Mouse (Mus musculus): ENCODE data around the gene Gen1. TPM values are rescaled to one million over a fixed set of nuclear protein-coding genes. Genes with fewer than 3 reads are reported as not detected.

The Gen1 gene
- polyA plus RNA-seq, 1 experiment: 10.0 TPM

DNA sequence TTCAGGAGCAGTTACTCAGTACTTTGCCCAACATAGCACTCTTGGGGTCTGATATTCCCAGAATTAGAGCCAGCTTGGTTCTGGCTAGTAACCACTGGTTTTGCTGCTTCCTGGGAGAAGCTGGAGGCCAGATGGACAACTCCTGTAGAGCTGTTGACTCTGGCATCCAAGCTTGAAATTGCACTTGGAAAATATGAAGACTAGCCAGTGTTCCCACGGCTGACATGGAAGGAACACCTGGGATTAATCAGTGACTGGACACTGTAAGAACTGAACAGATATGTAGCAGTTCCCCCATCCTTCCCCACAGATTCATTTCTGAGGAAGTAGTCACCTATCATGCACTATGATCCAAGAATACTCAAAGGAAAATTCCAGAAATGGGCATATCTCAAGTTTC is 52.7 kb downstream of the Gen1 start:
- Histone ChIP-seq H3K4me1 (ENCODE audit: control insufficient read depth, insufficient read depth, low read length) (0 out of 2 replicates have a peak, but pooled peaks cover 2% of the 10 kb centered on the region), H3K4me3 (ENCODE audit: insufficient read depth, low read length) (no peak overlapping the region), H3K27ac (ENCODE audit: insufficient read depth, low read depth, low read length) (no peak overlapping the region)
- TF ChIP-seq POLR2A (IDR thresholded peaks at IDR 0.05; ENCODE audit: borderline replicate concordance, low read depth, low read length) (no peak), CTCF (IDR thresholded peaks at IDR 0.05; ENCODE audit: low read depth, low read length) (no peak)

DNA sequence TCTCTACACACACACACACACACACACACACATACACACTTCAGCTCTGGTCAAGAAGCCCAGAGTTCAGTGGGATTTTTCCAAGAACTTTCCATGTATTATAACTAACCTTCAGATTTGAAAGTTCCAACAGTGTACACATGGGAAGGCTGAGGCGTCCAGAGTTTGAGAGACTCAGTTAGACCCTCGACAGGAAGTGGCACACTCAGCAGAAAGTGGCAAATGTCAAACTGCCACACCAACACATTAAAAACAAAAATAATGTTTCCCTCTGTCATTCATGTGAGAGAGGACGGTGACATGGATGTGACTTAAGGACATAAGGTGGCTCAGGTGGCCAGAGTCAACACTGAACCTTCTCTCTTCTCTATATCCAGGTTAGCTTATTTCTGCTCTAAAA is 55.2 kb downstream of the Gen1 start:
- Histone ChIP-seq H3K27ac (ENCODE audit: insufficient read depth, low read depth, low read length) (no peak overlapping the region), H3K4me1 (ENCODE audit: control insufficient read depth, insufficient read depth, low read length) (0 out of 2 replicates have a peak, but pooled peaks cover 2% of the 10 kb centered on the region), H3K4me3 (ENCODE audit: insufficient read depth, low read length) (no peak overlapping the region)
- TF ChIP-seq CTCF (IDR thresholded peaks at IDR 0.05; ENCODE audit: low read depth, low read length) (no peak), POLR2A (IDR thresholded peaks at IDR 0.05; ENCODE audit: borderline replicate concordance, low read depth, low read length) (no peak)

DNA sequence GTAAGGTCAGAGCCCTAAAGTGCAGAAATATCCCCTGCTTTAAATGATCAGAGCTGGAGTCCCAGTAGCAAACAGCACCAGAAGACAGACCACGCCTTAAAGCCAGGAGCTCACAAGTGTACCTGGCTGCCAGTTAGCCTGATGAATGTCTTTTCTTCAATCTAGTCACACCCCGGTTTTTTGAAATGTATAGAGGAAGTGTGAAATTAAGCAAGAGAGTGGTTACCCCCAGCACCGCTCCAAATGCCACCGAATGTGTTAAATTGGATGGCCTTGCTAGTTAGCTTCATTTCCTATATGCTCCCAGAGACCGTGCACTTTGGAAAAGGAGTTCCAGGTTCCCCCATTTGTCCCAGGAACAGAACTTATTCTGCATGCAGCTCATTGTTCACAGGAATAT is 56.0 kb downstream of the Gen1 start:
- Histone ChIP-seq H3K4me1 (ENCODE audit: control insufficient read depth, insufficient read depth, low read length) (0 out of 2 replicates have a peak, but pooled peaks cover 2% of the 10 kb centered on the region), H3K27ac (ENCODE audit: insufficient read depth, low read depth, low read length) (no peak overlapping the region), H3K4me3 (ENCODE audit: insufficient read depth, low read length) (no peak overlapping the region)
- TF ChIP-seq POLR2A (IDR thresholded peaks at IDR 0.05; ENCODE audit: borderline replicate concordance, low read depth, low read length) (no peak), CTCF (IDR thresholded peaks at IDR 0.05; ENCODE audit: low read depth, low read length) (no peak)

DNA sequence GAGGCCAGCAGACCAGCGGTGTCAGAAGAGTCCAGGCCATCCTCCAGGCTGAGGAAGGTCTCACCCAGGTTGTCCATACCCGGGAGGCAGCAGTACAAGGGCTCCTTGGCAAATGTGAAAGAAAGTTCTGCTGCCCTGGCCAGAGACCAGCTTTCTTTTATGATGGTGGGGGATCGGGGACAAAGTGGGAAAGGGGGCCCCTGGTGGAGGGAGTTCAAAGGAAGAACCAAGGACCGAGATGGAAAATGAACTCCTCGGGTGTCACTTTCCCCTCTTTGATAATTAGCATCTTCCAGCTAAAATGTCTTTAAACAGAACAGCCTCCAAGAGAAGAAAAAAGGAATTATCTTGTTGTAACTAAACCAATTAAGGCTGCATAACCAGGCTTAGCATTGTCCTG is 56.7 kb downstream of the Gen1 start, which contains the start of gene Msgn1:
Gene Msgn1 (minus strand): TSS at position 101 of the 400 bp plus-strand sequence.
- 0 out of 2 replicates have a peak, but pooled peaks cover 2% of the 10 kb centered on the region for H3K4me1 ChIP-seq (ENCODE audit: control insufficient read depth, insufficient read depth, low read length)
- TF ChIP-seq POLR2A (IDR thresholded peaks at IDR 0.05; ENCODE audit: borderline replicate concordance, low read depth, low read length): no peak
- TF ChIP-seq CTCF (IDR thresholded peaks at IDR 0.05; ENCODE audit: low read depth, low read length): no peak
- no peak within 1 kb of the TSS for H3K4me3 ChIP-seq (ENCODE audit: insufficient read depth, low read length)
- H3K27ac ChIP-seq (ENCODE audit: insufficient read depth, low read depth, low read length): no peak within 1 kb of the TSS

DNA sequence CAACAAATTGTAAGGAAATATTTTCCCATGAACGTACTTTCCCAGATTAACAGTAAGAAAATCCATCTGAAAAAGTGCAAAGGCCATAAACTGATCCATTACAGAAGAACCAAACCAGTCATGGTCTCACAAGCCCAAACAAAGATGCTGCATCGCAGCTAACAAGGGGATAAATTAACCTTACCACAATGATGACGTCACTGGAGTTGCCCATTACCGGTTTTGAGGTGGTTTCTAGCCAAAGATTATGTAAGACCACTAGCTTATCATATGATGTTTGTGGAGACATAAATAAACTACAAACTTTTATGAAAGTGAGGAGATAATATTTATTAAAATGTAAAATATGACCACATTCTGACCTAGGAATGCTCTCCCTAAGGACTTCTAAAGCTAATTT is 59.3 kb downstream of the Gen1 start:
- no peak overlapping the region for H3K27ac ChIP-seq (ENCODE audit: insufficient read depth, low read depth, low read length)
- 0 out of 2 replicates have a peak, but pooled peaks cover 2% of the 10 kb centered on the region for H3K4me1 ChIP-seq (ENCODE audit: control insufficient read depth, insufficient read depth, low read length)
- no peak for TF ChIP-seq POLR2A (IDR thresholded peaks at IDR 0.05; ENCODE audit: borderline replicate concordance, low read depth, low read length)
- TF ChIP-seq CTCF (IDR thresholded peaks at IDR 0.05; ENCODE audit: low read depth, low read length): no peak
- no peak overlapping the region for H3K4me3 ChIP-seq (ENCODE audit: insufficient read depth, low read length)

DNA sequence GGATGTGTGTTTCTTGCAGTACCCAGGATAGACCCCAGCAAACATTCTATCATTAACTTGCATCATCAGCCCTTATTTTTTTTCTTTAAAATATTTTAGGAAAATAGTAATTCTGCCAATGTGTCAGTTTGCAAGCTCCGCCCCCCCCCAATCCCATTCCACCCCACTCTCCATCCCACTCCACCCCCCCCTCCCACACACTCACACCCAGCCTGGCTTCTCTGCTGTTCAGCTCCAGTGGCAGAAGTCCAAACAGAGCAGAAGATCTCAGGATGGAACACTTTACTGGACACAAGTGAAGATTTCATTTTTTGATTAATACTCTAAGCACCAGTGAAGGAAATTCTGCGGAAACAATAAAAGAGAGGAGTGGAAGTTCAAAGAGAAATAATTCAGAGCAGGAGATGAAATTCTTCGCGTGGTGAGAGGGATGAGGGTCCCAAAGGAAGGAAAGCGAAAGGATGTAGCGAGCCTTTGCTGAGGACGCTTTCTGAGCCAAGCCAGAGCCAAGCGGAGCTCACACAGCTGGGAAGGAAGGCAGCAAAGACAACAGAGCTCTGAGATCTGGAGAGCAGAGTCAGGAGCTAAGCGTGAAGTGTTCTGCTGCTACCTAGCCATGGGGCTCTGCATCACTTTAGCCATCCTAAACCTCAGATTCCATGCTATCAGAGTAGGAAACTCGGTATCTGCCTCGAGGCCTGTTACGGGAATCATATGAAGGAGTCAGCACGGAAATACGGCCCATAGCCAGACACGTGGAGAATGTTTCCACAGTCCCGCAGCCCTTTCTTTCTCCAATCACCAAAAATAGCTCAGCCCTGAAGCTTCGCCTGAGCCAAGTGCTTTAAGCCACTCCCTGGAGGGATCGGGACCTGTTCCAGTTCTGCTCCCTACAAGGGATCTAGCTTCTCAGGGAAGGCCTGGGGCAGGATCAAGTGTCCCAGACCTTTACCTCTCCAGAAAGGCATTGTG is 61.6 kb downstream of the Gen1 start:
- no peak for TF ChIP-seq CTCF (IDR thresholded peaks at IDR 0.05; ENCODE audit: low read depth, low read length)
- TF ChIP-seq POLR2A (IDR thresholded peaks at IDR 0.05; ENCODE audit: borderline replicate concordance, low read depth, low read length): no peak
- H3K27ac ChIP-seq (ENCODE audit: insufficient read depth, low read depth, low read length): no peak overlapping the region

DNA sequence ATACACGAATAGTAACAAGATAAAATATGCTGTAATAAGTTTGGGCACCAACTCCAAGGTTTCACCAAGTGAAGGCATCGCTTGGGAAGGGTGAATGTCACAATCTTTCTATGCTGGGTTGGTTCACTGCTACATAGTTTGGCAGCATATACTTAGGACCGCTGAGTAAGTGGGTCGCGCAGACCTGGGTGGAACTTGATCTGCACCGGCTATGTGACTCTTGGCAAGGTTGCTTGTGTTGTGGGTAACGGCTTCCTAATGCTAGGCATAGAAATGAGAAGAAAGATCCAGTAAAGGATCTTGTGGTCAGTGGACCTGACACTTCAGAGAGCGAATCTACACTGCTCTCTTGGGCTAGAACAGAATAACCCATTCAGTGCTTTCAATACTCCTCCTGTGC is 63.1 kb downstream of the Gen1 start:
- no peak overlapping the region for H3K4me3 ChIP-seq (ENCODE audit: insufficient read depth, low read length)
- H3K4me1 ChIP-seq (ENCODE audit: control insufficient read depth, insufficient read depth, low read length): no peaks in the 10 kb centered on the region
- no peak overlapping the region for H3K27ac ChIP-seq (ENCODE audit: insufficient read depth, low read depth, low read length)
- TF ChIP-seq POLR2A (IDR thresholded peaks at IDR 0.05; ENCODE audit: borderline replicate concordance, low read depth, low read length): no peak
- no peak for TF ChIP-seq CTCF (IDR thresholded peaks at IDR 0.05; ENCODE audit: low read depth, low read length)

More for the DNA sequence above, 61.6 kb downstream of the Gen1 start:
- H3K4me3 ChIP-seq (ENCODE audit: insufficient read depth, low read length): no peak overlapping the region
- H3K4me1 ChIP-seq (ENCODE audit: control insufficient read depth, insufficient read depth, low read length): no peaks in the 10 kb centered on the region

DNA sequence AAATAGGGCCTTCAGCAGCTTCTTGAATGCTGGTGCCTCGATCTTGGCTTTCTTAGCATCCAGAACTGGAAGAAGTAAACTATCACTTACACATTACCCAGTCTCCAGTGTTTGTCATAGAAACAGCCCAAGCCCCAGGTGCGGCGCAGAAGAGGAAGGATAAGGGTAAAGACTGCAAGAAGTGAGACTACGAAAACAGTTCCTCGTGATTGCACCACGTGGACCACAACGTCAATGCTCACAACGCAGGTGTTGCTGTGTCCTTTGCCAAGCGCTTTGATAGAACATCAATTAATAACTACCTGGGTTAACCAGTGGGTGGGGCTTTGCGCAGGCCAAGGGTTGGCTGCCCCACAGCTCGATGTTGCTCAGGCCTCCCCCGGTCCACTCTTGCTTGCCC is 64.9 kb downstream of the Gen1 start:
- TF ChIP-seq POLR2A (IDR thresholded peaks at IDR 0.05; ENCODE audit: borderline replicate concordance, low read depth, low read length) (no peak), CTCF (IDR thresholded peaks at IDR 0.05; ENCODE audit: low read depth, low read length) (no peak)
- H3K27ac ChIP-seq (ENCODE audit: insufficient read depth, low read depth, low read length): no peak overlapping the region
- H3K4me1 ChIP-seq (ENCODE audit: control insufficient read depth, insufficient read depth, low read length): no peaks in the 10 kb centered on the region
- H3K4me3 ChIP-seq (ENCODE audit: insufficient read depth, low read length): no peak overlapping the region

DNA sequence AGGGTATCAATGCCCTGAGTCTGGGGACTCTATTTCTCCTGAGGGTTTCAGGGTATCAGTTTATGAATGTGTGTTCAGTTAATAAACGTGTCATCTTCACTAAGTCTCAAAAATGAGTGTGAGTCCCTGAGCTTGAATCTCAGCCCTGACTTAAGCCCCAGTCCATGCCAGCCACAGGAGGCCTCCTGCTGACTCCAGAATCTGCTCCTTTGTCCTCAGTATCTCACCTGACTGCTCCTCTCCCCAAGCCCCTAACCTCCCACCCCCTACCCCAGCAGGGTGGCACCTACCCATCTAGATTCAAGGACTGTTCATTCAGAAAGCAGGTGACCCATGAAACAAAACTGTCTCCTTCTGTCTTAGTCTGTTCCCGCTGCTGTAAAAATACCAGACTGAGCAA is 67.0 kb downstream of the Gen1 start:
- H3K4me3 ChIP-seq (ENCODE audit: insufficient read depth, low read length): no peak overlapping the region
- H3K27ac ChIP-seq (ENCODE audit: insufficient read depth, low read depth, low read length): no peak overlapping the region
- TF ChIP-seq CTCF (IDR thresholded peaks at IDR 0.05; ENCODE audit: low read depth, low read length): no peak
- no peaks in the 10 kb centered on the region for H3K4me1 ChIP-seq (ENCODE audit: control insufficient read depth, insufficient read depth, low read length)

DNA sequence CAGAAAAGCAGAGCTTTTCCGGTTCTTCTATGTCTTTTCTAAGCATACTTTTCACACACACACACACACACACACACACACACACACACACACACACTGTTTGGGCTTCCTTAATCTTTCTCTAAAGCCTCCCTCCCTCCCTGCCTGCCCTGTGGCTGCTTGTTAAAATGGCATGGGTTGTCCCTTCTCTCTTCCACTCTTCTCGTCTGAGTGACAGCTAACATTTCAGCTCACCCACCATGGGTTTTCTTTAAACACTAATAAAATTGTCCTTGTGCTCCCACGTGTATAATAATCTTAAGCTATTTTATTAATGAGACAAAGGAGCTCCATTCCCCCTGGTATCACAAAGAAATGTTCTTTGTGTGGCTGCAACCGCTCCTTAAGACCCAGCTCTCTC is 67.6 kb downstream of the Gen1 start:
- Histone ChIP-seq H3K4me3 (ENCODE audit: insufficient read depth, low read length) (no peak overlapping the region), H3K27ac (ENCODE audit: insufficient read depth, low read depth, low read length) (no peak overlapping the region), H3K4me1 (ENCODE audit: control insufficient read depth, insufficient read depth, low read length) (no peaks in the 10 kb centered on the region)
- no peak for TF ChIP-seq POLR2A (IDR thresholded peaks at IDR 0.05; ENCODE audit: borderline replicate concordance, low read depth, low read length)

Data from bone marrow macrophage, adult 2 months (primary cell).